Mouse (Mus musculus): ENCODE data around the gene Tubgcp5. TPM values are rescaled to one million over a fixed set of nuclear protein-coding genes. Genes with fewer than 3 reads are reported as not detected.

Gene Tubgcp5
- total and polyA plus RNA-seq, 3 experiments, result 13.7 to 14.9 TPM; not detected in 1

DNA sequence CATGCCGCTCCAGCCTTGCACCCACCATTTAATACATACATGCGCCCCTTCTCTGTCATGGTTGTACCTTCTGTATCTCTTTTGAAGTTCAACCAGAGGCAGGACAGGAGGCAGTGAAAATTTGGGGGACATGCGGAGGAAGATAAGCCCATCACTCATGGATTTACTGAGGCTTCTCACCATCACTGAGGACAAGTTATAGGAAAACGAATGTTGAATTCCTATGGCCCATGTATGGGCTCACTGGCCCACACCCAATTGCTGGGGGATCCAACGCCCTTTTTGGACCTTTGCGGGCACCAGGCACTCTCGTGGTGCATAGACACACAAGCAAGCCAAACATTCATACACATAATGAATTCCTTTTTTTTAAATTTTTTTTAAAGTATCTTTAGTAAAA is 47.5 kb downstream of the Tubgcp5 start, which contains the start of gene Cyfip1:
Gene Cyfip1, plus strand, starts transcription at position 301 of the 400 bp plus-strand sequence.
- Histone ChIP-seq H3K27ac (ENCODE audit: control insufficient read depth, low read depth, low read length) (peak within 1 kb of the TSS; percentile 45), H3K4me3 (ENCODE audit: control insufficient read depth in 1 of 2, insufficient read depth in 1 of 2, low read depth in 2 of 2, low read length in 2 of 2) (peak within 1 kb of the TSS; percentile 65 to 89), H3K4me1 (ENCODE audit: control insufficient read depth in 1 of 2, insufficient read depth in 2 of 2, low read length in 2 of 2) (peaks cover 3 to 9% of the 10 kb centered on the region in 2 experiments; a peak in 2 of 4 replicates), H3K79me2 (ENCODE audit: control insufficient read depth, insufficient read depth, low read length, poor library complexity) (peaks cover 9% of the 10 kb centered on the region), H3K27me3 (ENCODE audit: control insufficient read depth in 1 of 2, insufficient read depth in 2 of 2, low read length in 2 of 2) (no peaks in the 10 kb centered on the region), H3K36me3 (ENCODE audit: control insufficient read depth in 1 of 2, insufficient read depth in 2 of 2, low read length in 2 of 2) (peaks cover 0 to 9% of the 10 kb centered on the region in 2 experiments; a peak in 2 of 4 replicates), H3K9me3 (replicated peaks; ENCODE audit: insufficient read depth, low read length) (no peaks in the 10 kb centered on the region), H3K9ac (ENCODE audit: control insufficient read depth, low read depth, low read length, poor library complexity, severe bottlenecking) (peak within 1 kb of the TSS; percentile 91)
- no peak for DNase-seq (ENCODE audit: low read depth, low spot score)
- TF ChIP-seq MYC (IDR thresholded peaks at IDR 0.05; ENCODE audit: low read depth, low read length), result no peak
- TF ChIP-seq RAD21 (IDR thresholded peaks at IDR 0.05; ENCODE audit: low read depth, low read length), result no peak
- no peak for TF ChIP-seq JUND (IDR thresholded peaks at IDR 0.05; ENCODE audit: low read depth, low read length)
- TF ChIP-seq MYB (IDR thresholded peaks at IDR 0.05; ENCODE audit: low read depth, low read length), result no peak
- TF ChIP-seq GABPA (IDR thresholded peaks at IDR 0.05; ENCODE audit: low read depth, low read length), result no peak
- no peak for TF ChIP-seq ZC3H11A (IDR thresholded peaks at IDR 0.05; ENCODE audit: low read depth, low read length)
- no peak for TF ChIP-seq USF1 (IDR thresholded peaks at IDR 0.05; ENCODE audit: low read depth, low read length)
- no peak for TF ChIP-seq MAZ (IDR thresholded peaks at IDR 0.05; ENCODE audit: low read depth, low read length)
- no peak for TF ChIP-seq EP300 (IDR thresholded peaks at IDR 0.05; ENCODE audit: low read depth in 1 of 2, low read length in 2 of 2)
- TF ChIP-seq TBP (IDR thresholded peaks at IDR 0.05; ENCODE audit: low read depth, low read length), result no peak
- TF ChIP-seq POLR2AphosphoS2 (IDR thresholded peaks at IDR 0.05; ENCODE audit: low read length), result no peak

DNA sequence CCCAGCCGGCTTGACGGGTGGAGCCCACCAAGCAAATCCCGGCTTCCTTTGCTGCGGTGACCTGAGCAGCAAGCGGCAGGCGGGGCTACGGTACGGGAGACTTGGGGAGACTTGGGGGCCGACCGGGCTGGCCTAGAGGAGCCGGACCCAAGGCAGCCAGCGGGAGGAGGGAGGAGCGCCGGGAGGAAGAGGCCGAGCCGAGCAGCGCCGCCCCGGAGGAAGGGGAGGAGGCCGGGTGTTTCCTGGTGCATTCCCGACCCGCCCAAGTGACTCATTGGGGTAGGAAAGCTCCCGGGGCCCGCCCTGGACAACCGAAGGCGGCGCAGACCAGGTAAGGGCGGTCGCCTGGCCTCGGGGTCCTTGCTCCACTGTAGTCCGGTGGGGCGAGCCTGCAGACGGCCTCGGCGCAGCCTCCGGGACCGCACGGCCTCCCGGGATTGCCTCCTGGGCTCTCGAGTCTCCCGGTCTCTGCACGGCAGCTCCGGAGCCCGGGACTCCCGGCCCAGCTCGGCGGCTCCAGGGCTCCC is 48.1 kb downstream of the Tubgcp5 start:
- peak; percentile 83 for DNase-seq (ENCODE audit: low read depth, low spot score)
- peaks cover 0 to 9% of the 10 kb centered on the region in 2 experiments; a peak in 2 of 4 replicates for H3K36me3 ChIP-seq (ENCODE audit: control insufficient read depth in 1 of 2, insufficient read depth in 2 of 2, low read length in 2 of 2)
- peak overlapping the region; percentile 35; the same call in 1 of the 2 replicates for H3K27ac ChIP-seq (ENCODE audit: control insufficient read depth, low read depth, low read length)
- TF ChIP-seq ELF1 (IDR thresholded peaks at IDR 0.05; ENCODE audit: low read depth, low read length) (0 out of 2 replicates have a peak, but pooled peaks have one; percentile 42), TCF12 (IDR thresholded peaks at IDR 0.05; ENCODE audit: low read depth, low read length) (peak; percentile 52), USF2 (IDR thresholded peaks at IDR 0.05; ENCODE audit: borderline replicate concordance in 1 of 2, insufficient read depth in 1 of 2, low read depth in 1 of 2, low read length in 2 of 2) (no peak), SMC3 (IDR thresholded peaks at IDR 0.05; ENCODE audit: low read depth, low read length) (no peak), ZNF384 (IDR thresholded peaks at IDR 0.05; ENCODE audit: low read depth, low read length) (no peak), EP300 (IDR thresholded peaks at IDR 0.05; ENCODE audit: low read depth in 1 of 2, low read length in 2 of 2) (no peak), SIN3A (IDR thresholded peaks at IDR 0.05; ENCODE audit: low read length) (0 out of 2 replicates have a peak, but pooled peaks have one; percentile 42), ETS1 (IDR thresholded peaks at IDR 0.05; ENCODE audit: low read depth, low read length) (no peak), MAX (IDR thresholded peaks at IDR 0.05; ENCODE audit: low read length) (no peak), JUND (IDR thresholded peaks at IDR 0.05; ENCODE audit: low read depth, low read length) (no peak), ZMIZ1 (IDR thresholded peaks at IDR 0.05; ENCODE audit: low read depth, low read length) (0 out of 2 replicates have a peak, but pooled peaks have one; percentile 55), RCOR1 (IDR thresholded peaks at IDR 0.05; ENCODE audit: low read depth, low read length) (peak; percentile 51; the same call in 1 of the 2 replicates), CHD2 (IDR thresholded peaks at IDR 0.05; ENCODE audit: low read length) (no peak), TAL1 (IDR thresholded peaks at IDR 0.05; ENCODE audit: low read length) (no peak), GABPA (IDR thresholded peaks at IDR 0.05; ENCODE audit: low read depth, low read length) (no peak), CHD1 (IDR thresholded peaks at IDR 0.05; ENCODE audit: low read depth, low read length) (no peak), RAD21 (IDR thresholded peaks at IDR 0.05; ENCODE audit: low read depth, low read length) (no peak), ZC3H11A (IDR thresholded peaks at IDR 0.05; ENCODE audit: low read depth, low read length) (no peak), NELFE (IDR thresholded peaks at IDR 0.05; ENCODE audit: low read depth, low read length) (peak; percentile 64), MEF2A (IDR thresholded peaks at IDR 0.05; ENCODE audit: extremely low read depth, insufficient replicate concordance, low read depth, low read length, poor library complexity, severe bottlenecking) (no peak), UBTF (IDR thresholded peaks at IDR 0.05; ENCODE audit: borderline replicate concordance, insufficient read depth, low read depth, low read length) (0 out of 2 replicates have a peak, but pooled peaks have one; percentile 31), POLR2AphosphoS2 (IDR thresholded peaks at IDR 0.05; ENCODE audit: low read length) (peak; percentile 43; the same call in 1 of the 2 replicates), GATA1 (IDR thresholded peaks at IDR 0.05; ENCODE audit: low read depth, low read length) (no peak), NRF1 (IDR thresholded peaks at IDR 0.05; ENCODE audit: insufficient read depth, low read depth, low read length, poor library complexity, severe bottlenecking) (no peak)

More for the DNA sequence above, 48.1 kb downstream of the Tubgcp5 start:
- peaks cover 3 to 9% of the 10 kb centered on the region in 2 experiments; a peak in 2 of 4 replicates for H3K4me1 ChIP-seq (ENCODE audit: control insufficient read depth in 1 of 2, insufficient read depth in 2 of 2, low read length in 2 of 2)
- no peaks in the 10 kb centered on the region for H3K27me3 ChIP-seq (ENCODE audit: control insufficient read depth in 1 of 2, insufficient read depth in 2 of 2, low read length in 2 of 2)
- peak overlapping the region; percentile 91 for H3K9ac ChIP-seq (ENCODE audit: control insufficient read depth, low read depth, low read length, poor library complexity, severe bottlenecking)
- peaks cover 9% of the 10 kb centered on the region for H3K79me2 ChIP-seq (ENCODE audit: control insufficient read depth, insufficient read depth, low read length, poor library complexity)
- H3K9me3 ChIP-seq (replicated peaks; ENCODE audit: insufficient read depth, low read length), result no peaks in the 10 kb centered on the region
- peak overlapping the region; percentile 65 to 89 for H3K4me3 ChIP-seq (ENCODE audit: control insufficient read depth in 1 of 2, insufficient read depth in 1 of 2, low read depth in 2 of 2, low read length in 2 of 2)
